Mouse (Mus musculus) thymus, postnatal 14 days (tissue): ENCODE measurements around the gene Nfu1.

ENCODE experiments used
- DNase-seq: peaks from one replicate; pipeline ENCODE4 v3.0.0; 2021

The Nfu1 gene

DNA sequence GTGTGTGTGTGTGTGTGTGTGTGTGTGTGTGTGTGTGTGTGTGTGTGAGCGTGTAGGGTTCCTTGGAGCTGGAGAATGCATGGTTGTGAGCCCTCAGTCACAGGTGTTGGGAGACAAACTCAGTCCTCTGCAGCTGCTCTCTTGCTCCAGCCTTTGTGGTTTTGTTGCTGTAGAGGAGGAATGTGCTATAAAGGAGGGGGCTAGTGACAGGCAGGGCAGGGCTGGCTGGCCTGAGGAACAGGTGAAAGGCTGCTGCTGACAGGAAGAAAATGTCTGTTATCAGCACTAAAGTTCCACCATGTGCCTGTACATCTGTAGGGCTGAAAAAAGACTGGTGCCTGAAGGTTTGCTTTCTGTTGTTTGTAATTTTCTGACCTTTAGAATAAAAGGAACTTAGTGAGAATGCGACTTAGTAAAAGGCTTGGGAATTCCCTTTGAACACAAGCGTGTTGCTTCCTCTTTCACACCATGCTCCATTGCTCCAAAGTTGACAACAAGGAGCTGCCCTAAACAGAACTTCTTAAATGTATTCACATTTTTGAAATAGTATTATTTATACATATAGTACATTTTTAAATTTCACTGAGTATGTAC, 66.2 kb downstream of the Nfu1 start:
- DNase-seq: peak; percentile 68
